Mouse (Mus musculus) embryonic facial prominence, embryonic 12.5 days (tissue): ENCODE data around the gene Syne2. TPM values are rescaled to one million over a fixed set of nuclear protein-coding genes. Genes with fewer than 3 reads are reported as not detected.

Source experiments
- ATAC-seq: fragments of 200-750 bp; cut with Nextera tagmentation; 2 replicates; pipeline ENCODE4 v1.8.0; 2017; ENCODE audit not compliant: insufficient number of reproducible peaks, insufficient read depth, low FRiP score, low TSS enrichment
- H3K27ac ChIP-seq: fragments of 300-500 bp; sonication (generic); 2 replicates; pipeline ENCODE4 v1.5.1; 2016; ENCODE audit warnings: mild to moderate bottlenecking
- H3K27me3 ChIP-seq: fragments of 300-500 bp; sonication (generic); 2 replicates; pipeline ENCODE4 v1.6.1; 2016; ENCODE audit warnings: mild to moderate bottlenecking, moderate library complexity
- H3K36me3 ChIP-seq: fragments of 300-500 bp; sonication (generic); 2 replicates; pipeline ENCODE4 v1.6.1; 2016; ENCODE audit warnings: mild to moderate bottlenecking
- H3K4me1 ChIP-seq: fragments of 300-500 bp; sonication (generic); 2 replicates; pipeline ENCODE4 v1.6.1; 2016
- H3K4me2 ChIP-seq: fragments of 300-500 bp; sonication (generic); replicated peaks from 2 replicates; pipeline ENCODE4 v1.6.1; 2016; ENCODE audit warnings: mild to moderate bottlenecking, moderate library complexity
- H3K4me3 ChIP-seq: fragments of 300-500 bp; sonication (generic); 2 replicates; pipeline ENCODE4 v1.5.1; 2016; ENCODE audit warnings: mild to moderate bottlenecking
- H3K9ac ChIP-seq: fragments of 300-500 bp; sonication (generic); 2 replicates; pipeline ENCODE4 v1.6.1; 2016; ENCODE audit warnings: mild to moderate bottlenecking, moderate library complexity
- H3K9me3 ChIP-seq: fragments of 300-500 bp; sonication (generic); 2 replicates; pipeline ENCODE4 v1.6.1; 2016; ENCODE audit warnings: mild to moderate bottlenecking, moderate library complexity
- WGBS: fragments of 180-500 bp; shearing (Covaris S2); methylation state at CpG from one replicate; pipeline ENCODE4 v1.1.7; 2016; 5-methylcytosine and 5-hydroxymethylcytosine counted together
- polyA plus RNA-seq: library from polyadenylated mRNA; unstranded; fragments of >200 nt; fragmentation: Nextera tagmentation; extraction: Ambion mirVana; gene quantifications from 2 replicates; pipeline ENCODE4 v1.2.1, GENCODE M21; 2016

The Syne2 gene
- polyA plus RNA-seq, 1 experiment from 2014 or later = 97.4 TPM

DNA sequence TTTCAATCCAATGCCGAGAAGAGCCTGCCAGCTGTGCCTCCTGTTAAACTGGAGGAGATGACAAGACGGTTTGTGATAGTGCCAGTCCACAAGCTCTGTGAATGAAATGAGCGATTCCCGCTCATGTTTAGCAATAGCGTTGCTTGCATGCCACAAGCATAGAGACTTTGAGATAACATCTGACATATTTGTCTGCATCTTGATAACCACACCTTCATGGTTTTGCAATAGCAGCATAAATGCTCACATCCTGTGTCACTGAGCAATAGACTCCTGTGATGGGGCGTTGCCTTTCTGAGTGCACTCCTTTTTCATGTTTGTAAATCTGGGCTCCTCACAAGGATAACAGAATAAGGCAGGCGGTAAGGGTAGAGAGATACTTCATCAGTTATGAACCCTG lies 87.4 kb downstream of the Syne2 start:
- Histone ChIP-seq H3K36me3 (peaks cover 38% of the 10 kb centered on the region), H3K27me3 (no peaks in the 10 kb centered on the region), H3K4me1 (peaks cover 4% of the 10 kb centered on the region; the same call in 1 of the 2 replicates), H3K27ac (no peak overlapping the region), H3K9me3 (no peaks in the 10 kb centered on the region; the same call in 1 of the 2 replicates), H3K4me2 (no peak overlapping the region), H3K9ac (no peak overlapping the region), H3K4me3 (no peak overlapping the region)
- ATAC-seq = no peak
- WGBS = 92% methylated on average over 7 of the region's 7 CpGs

DNA sequence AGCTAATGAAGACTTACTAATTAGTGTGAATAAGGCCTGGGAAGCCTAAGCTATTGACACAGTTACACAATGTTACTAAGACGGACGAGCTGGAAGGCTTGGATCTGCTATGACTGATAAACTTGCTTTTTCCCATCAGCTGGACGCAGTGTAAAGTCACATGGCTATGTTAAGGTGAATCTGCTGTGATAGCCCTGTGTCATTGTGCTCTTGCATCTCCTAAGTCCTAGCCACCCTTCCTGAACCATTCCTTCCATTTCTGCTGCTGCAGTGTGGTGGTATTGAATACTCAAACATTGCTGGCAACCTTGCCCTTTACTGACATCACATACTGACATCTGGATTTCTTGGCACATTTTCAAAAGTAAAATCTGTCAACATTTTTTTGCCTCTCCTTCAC lies 90.5 kb downstream of the Syne2 start:
- Histone ChIP-seq H3K9ac (no peak overlapping the region), H3K27me3 (no peaks in the 10 kb centered on the region), H3K36me3 (peaks cover 43% of the 10 kb centered on the region), H3K9me3 (no peaks in the 10 kb centered on the region), H3K4me1 (peaks cover 4% of the 10 kb centered on the region; the same call in 1 of the 2 replicates), H3K27ac (no peak overlapping the region), H3K4me2 (no peak overlapping the region), H3K4me3 (no peak overlapping the region)
- WGBS = 89% methylated on average over 3 of the region's 3 CpGs
- no peak for ATAC-seq

DNA sequence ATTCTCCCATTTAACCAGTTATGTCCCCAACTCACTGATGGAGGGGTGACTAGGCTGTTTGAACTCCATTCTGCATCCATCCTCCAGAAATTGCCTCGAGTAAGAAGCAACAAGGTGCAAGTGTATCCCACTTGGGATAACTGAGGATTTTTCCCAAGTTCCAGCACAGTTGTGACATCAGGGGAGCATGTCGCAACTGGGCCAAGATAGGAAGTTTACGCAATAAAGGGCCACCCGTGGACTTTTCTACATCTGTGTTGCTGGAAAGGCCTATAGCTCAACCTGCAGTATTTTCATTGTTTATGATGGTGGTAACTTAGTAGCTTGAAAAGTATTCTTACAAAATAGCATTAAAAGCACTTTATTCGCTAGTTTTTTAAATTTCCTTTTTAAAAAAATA lies 97.8 kb downstream of the Syne2 start:
- Histone ChIP-seq H3K9ac (no peak overlapping the region), H3K4me3 (no peak overlapping the region), H3K4me2 (no peak overlapping the region), H3K9me3 (no peaks in the 10 kb centered on the region), H3K27ac (no peak overlapping the region), H3K4me1 (no peaks in the 10 kb centered on the region), H3K36me3 (peaks cover 43% of the 10 kb centered on the region), H3K27me3 (no peaks in the 10 kb centered on the region)
- 90% methylated on average over 5 of the region's 5 CpGs for WGBS
- no peak for ATAC-seq

DNA sequence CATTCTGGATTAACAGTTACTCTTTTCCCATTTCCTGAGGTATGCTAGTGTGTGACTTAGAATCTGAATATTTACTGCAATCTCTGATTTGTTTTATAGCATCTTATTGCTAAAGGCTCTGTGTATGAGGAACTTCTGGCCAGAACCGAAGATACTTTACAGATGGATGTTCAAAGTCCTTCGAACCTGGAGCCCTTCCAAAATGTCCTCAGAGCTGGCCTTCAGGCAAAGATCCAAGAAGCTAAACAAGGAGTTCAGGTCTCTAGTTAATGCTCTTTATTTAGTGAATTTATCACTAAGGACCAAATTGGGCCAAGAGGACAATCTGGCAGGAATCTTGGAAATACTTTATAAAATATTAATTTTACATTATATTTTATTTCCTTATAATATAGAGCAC lies 100.5 kb downstream of the Syne2 start:
- Histone ChIP-seq H3K9me3 (no peaks in the 10 kb centered on the region), H3K4me1 (no peaks in the 10 kb centered on the region), H3K27ac (no peak overlapping the region), H3K9ac (no peak overlapping the region), H3K36me3 (peaks cover 43% of the 10 kb centered on the region), H3K4me2 (no peak overlapping the region), H3K4me3 (no peak overlapping the region), H3K27me3 (no peaks in the 10 kb centered on the region)
- no peak for ATAC-seq
- 86% methylated on average over 2 of the region's 2 CpGs for WGBS

DNA sequence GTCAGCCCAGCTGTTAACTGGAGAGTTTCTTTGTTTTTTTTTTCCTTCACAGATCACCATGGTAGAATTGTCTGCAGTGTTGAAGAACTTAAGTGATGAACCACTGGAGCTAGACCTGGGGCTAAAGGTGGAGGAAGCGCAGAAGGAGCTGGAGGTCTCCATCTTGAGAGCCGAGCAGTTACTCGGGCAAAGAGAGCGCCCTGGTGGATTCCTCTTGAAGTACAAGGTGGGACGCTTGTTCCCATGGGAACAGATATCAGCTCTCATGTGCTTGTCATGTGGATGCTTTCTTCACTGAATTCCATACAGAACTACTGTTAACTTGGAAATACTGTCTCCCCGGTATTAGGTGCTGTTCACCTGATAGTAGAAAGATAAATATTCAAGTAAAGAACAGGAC lies 101.0 kb downstream of the Syne2 start:
- Histone ChIP-seq H3K9ac (no peak overlapping the region), H3K4me3 (no peak overlapping the region), H3K4me1 (no peaks in the 10 kb centered on the region), H3K36me3 (peaks cover 43% of the 10 kb centered on the region), H3K9me3 (no peaks in the 10 kb centered on the region), H3K27ac (no peak overlapping the region), H3K27me3 (no peaks in the 10 kb centered on the region), H3K4me2 (no peak overlapping the region)
- WGBS = 63% methylated on average over 6 of the region's 6 CpGs
- no peak for ATAC-seq

DNA sequence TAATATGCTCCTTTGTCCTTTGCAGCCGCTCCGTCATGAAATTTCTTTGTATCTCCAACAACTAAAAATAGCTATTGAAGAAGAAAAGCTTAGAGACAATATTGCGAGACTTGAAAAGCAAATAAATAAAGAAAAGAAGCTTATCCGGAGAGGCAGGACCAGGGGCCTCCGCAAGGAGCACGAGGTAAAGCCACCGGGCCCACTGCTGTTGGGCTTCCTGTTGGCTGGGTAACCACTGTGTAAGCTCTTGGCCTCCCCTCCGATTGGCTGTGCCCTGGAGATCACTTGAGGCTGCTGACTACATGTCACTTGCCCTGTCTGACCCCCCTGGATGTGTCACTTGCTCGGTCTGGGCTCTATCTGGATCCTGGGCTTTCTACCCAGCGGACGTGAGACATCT lies 105.0 kb downstream of the Syne2 start:
- no peaks in the 10 kb centered on the region for H3K27me3 ChIP-seq
- WGBS = 77% methylated on average over 11 of the region's 11 CpGs
- H3K9me3 ChIP-seq = no peaks in the 10 kb centered on the region
- H3K4me2 ChIP-seq = no peak overlapping the region
- peaks cover 61% of the 10 kb centered on the region for H3K36me3 ChIP-seq
- H3K4me1 ChIP-seq = no peaks in the 10 kb centered on the region
- no peak overlapping the region for H3K4me3 ChIP-seq
- ATAC-seq = no peak
- no peak overlapping the region for H3K27ac ChIP-seq
- H3K9ac ChIP-seq = no peak overlapping the region

DNA sequence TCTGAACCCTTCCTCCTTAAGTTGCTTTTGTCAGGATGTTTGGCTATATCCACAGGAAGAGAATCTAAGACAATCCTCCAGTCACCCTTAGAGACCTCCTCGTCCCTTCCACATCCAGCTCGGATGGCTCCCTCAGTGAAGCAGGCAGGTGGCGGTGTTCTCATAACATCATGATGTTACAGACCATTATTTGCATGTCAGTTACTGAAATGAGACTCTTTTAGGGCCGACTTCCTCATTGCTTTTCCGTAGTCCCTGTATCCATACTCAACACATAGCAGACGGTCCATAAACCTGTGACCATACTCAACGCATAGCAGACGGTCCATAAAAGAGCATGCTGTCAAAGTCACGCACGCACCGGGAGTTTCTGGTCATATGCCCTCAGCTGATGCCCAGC lies 106.9 kb downstream of the Syne2 start:
- no peak overlapping the region for H3K9ac ChIP-seq
- H3K9me3 ChIP-seq = no peaks in the 10 kb centered on the region
- H3K4me3 ChIP-seq = no peak overlapping the region
- no peak for ATAC-seq
- H3K4me1 ChIP-seq = no peaks in the 10 kb centered on the region
- no peak overlapping the region for H3K4me2 ChIP-seq
- no peaks in the 10 kb centered on the region for H3K27me3 ChIP-seq
- H3K36me3 ChIP-seq = peaks cover 70% of the 10 kb centered on the region
- H3K27ac ChIP-seq = no peak overlapping the region
- WGBS = 91% methylated on average over 11 of the region's 11 CpGs

DNA sequence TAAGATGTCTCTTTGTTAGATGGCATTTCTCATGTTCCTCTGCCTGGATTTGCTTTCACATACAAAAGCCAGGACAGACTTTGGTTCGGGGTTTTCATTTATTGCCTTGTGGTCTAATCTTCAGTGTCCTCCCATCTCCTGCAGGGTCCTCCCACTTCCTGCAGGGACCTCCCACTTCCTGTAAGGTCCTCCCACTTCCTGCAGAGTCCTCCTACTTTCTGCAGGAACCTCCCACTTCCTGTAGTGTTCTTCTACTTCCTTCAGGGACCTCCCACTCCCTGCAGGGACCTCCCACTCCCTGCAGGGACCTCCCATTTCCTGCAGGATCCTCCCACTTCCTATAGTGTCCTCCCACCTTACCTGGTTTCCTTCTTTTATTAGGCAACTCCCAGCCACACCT lies 109.7 kb downstream of the Syne2 start:
- Histone ChIP-seq H3K27ac (no peak overlapping the region), H3K4me3 (no peak overlapping the region), H3K9ac (no peak overlapping the region), H3K27me3 (no peaks in the 10 kb centered on the region), H3K4me1 (no peaks in the 10 kb centered on the region), H3K36me3 (peaks cover 73% of the 10 kb centered on the region), H3K9me3 (no peaks in the 10 kb centered on the region), H3K4me2 (no peak overlapping the region)
- ATAC-seq = no peak
- WGBS = 89% methylated on average over 1 of the region's 1 CpGs

DNA sequence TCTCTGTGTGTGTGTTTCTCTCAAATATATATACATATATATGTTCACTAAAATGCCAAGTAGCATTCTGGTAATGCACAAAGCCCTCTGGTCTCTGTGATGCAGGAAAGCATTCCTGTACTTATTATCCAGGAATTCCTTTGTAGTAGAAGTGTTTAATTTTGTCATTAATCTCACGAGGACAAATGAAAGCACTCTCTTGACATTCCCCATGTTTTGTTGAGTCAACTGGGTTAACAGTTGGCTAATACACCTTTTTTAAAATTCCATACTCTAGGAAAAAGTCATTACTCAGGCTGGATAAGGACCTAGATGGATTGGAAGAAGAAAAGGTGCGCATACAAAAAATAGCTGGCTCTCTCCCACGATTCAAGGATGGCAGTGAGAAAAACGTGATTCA lies 115.6 kb downstream of the Syne2 start:
- Histone ChIP-seq H3K4me1 (no peaks in the 10 kb centered on the region), H3K9ac (no peak overlapping the region), H3K4me3 (no peak overlapping the region), H3K36me3 (peaks cover 49% of the 10 kb centered on the region), H3K27me3 (no peaks in the 10 kb centered on the region), H3K27ac (no peak overlapping the region), H3K4me2 (no peak overlapping the region), H3K9me3 (no peaks in the 10 kb centered on the region)
- ATAC-seq = no peak
- WGBS = 82% methylated on average over 4 of the region's 4 CpGs

DNA sequence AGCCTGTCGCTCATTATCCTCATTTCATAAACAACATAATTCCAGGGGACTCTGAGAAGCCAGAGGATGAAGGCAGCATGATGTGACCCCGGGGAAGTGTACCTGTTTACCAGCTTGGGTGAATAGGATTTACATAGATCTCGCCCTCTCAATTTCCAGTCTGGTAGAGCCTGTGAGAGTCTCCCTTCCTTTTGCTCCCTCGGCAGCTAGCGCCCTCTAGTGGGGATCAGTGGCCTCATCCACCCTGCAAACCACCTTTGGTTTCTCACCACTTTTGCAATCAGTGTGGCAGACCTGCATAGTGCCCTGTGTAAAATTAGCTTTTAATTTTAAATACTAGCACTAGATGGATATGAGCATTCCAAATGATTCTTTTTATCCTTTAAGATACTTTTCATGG lies 133.4 kb downstream of the Syne2 start:
- no peak overlapping the region for H3K27ac ChIP-seq
- no peak overlapping the region for H3K4me2 ChIP-seq
- H3K9ac ChIP-seq = no peak overlapping the region
- no peak for ATAC-seq
- no peak overlapping the region for H3K4me3 ChIP-seq
- 60% methylated on average over 5 of the region's 5 CpGs for WGBS
- no peaks in the 10 kb centered on the region for H3K4me1 ChIP-seq
- H3K9me3 ChIP-seq = no peaks in the 10 kb centered on the region
- H3K27me3 ChIP-seq = no peaks in the 10 kb centered on the region
- peaks cover 35% of the 10 kb centered on the region for H3K36me3 ChIP-seq

DNA sequence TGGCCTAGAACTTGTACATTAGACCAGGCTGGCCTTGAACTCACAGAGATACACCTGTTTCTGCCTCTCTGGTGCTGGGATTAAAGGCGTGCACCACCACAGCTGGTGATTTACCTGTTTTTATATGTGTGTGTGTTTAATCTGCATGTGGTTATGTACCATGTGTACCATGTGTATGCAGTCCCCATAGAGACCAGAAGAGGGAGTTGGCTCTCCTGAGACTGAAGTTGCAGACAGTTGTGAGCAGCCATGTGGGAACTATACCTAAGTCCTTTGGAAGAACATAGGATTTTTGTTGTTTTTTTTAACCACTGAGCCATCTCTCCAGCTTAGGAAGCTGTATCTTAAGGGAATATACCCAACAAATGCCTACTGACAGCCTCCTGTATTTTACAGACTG lies 134.1 kb downstream of the Syne2 start:
- no peak overlapping the region for H3K4me2 ChIP-seq
- H3K4me1 ChIP-seq = no peaks in the 10 kb centered on the region
- no peak overlapping the region for H3K4me3 ChIP-seq
- ATAC-seq = no peak
- no peaks in the 10 kb centered on the region for H3K27me3 ChIP-seq
- no peak overlapping the region for H3K9ac ChIP-seq
- peaks cover 36% of the 10 kb centered on the region for H3K36me3 ChIP-seq
- 94% methylated on average over 1 of the region's 1 CpGs for WGBS
- no peaks in the 10 kb centered on the region for H3K9me3 ChIP-seq
- H3K27ac ChIP-seq = no peak overlapping the region

DNA sequence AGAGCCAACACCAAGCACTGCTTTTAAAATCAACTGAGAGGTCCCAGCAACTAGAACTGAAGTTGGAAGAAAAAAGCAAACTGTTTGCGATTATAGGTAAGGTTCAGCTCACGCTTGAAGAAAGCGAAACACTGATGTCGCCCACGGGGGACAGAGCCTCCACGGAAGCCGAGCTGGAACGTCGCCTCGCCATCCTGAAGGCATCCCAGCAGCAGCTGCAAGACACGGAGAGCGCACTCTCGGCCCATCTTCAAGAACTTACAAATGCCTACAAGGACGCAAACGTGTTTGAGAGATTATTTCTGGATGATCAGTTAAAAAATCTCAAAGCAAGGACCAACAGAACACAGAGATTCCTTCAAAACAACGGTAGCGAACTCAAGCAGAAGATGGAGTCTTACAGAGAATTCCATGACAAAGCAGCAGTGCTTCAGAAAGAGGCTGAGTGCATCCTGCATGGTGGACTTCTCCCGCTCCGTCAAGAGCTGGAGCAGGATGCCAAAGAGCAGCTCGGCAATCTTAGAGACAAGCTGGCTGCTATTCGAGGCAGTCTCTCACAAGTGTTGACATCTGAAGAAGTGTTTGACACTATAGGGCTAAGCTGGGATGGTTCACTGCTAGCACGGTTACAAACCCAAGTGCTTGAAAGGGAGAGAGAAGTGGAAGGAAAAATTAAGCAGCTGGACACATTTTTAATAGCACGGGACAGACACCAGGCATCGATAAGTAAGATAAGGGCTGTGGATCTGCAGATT lies 148.7 kb downstream of the Syne2 start:
- Histone ChIP-seq H3K27me3 (no peaks in the 10 kb centered on the region), H3K9ac (no peak overlapping the region), H3K4me3 (no peak overlapping the region), H3K36me3 (peaks cover 46% of the 10 kb centered on the region), H3K9me3 (no peaks in the 10 kb centered on the region), H3K4me2 (no peak overlapping the region), H3K4me1 (no peaks in the 10 kb centered on the region), H3K27ac (no peak overlapping the region)
- no peak for ATAC-seq
- 93% methylated on average over 24 of the region's 24 CpGs for WGBS
